Mouse (Mus musculus): ENCODE results near the gene Ndufv1. TPM values are rescaled to one million over a fixed set of nuclear protein-coding genes. Genes with fewer than 3 reads are reported as not detected.
"Not testable (repeated sequence)": the region's sequence is repeated elsewhere in the genome, so short reads cannot be mapped to it uniquely, and the experiment has no call there.

The Ndufv1 gene
- polyA plus RNA-seq, 1 experiment: 62.3 TPM

DNA sequence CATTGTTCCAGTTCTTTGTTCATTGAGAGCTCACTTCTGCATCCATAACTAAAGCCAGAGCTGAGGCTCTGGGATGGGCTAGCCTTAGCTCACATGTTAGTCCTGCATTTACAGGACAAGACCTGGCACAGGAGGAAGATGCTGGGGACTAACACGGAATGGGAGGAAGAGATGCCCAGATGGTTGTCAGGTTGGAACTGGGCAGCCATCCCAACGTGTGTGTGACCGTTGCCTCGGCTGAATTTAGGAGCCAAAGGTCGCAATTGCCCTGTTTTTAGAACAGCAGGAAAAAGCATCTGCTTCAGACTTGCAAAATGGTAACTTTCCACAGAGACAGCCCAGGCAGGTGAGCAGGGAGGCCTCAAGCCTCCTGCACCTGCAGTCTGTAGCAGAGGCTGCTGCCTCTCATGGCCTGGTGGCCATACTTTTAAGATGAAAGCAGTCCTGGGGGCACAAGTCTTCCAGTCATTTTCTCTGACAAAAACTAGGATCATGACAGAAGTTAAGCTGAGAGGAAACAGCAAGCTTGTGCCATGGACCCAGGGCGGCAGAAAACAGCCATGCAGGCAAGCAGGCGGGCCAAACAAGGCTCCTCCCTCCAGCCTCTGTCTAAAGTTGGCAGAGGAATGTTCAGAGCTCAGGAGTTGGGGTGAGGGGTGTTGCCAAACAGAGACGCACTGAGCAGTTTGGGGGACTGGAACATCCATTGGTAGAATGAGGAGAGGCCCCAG lies 42.8 kb upstream of the Ndufv1 start:
- no peak overlapping the region for H3K27ac ChIP-seq (ENCODE audit: insufficient read depth, low read depth, low read length)
- no peak overlapping the region for H3K4me3 ChIP-seq (ENCODE audit: insufficient read depth, low read length)
- no peaks in the 10 kb centered on the region for H3K4me1 ChIP-seq (ENCODE audit: control insufficient read depth, insufficient read depth, low read length)
- TF ChIP-seq POLR2A (IDR thresholded peaks at IDR 0.05; ENCODE audit: borderline replicate concordance, low read depth, low read length) (no peak), CTCF (IDR thresholded peaks at IDR 0.05; ENCODE audit: low read depth, low read length) (no peak)

DNA sequence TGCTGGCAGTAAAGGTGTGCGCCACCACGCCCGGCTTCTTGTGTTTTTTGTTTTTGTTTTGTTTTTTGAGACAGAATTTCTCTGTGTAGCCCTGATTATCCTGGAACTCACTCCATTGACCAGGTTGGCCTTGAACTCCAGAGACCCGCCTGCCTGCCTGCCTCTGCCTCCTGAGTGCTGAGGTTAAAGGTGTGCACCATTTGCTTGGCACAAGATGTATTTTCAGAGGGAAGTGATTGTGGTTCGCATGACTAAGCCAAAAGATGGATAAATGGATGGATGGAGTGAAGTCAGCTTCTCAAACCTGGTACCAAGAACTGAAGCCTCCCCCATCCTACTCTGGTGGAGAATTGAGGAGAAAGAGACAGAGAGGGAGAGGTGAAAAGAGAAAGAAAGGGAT lies 42.0 kb upstream of the Ndufv1 start:
- Histone ChIP-seq H3K27ac (ENCODE audit: insufficient read depth, low read depth, low read length) (no peak overlapping the region), H3K4me3 (ENCODE audit: insufficient read depth, low read length) (no peak overlapping the region), H3K4me1 (ENCODE audit: control insufficient read depth, insufficient read depth, low read length) (no peaks in the 10 kb centered on the region)
- TF ChIP-seq POLR2A (IDR thresholded peaks at IDR 0.05; ENCODE audit: borderline replicate concordance, low read depth, low read length) (no peak), CTCF (IDR thresholded peaks at IDR 0.05; ENCODE audit: low read depth, low read length) (no peak)

DNA sequence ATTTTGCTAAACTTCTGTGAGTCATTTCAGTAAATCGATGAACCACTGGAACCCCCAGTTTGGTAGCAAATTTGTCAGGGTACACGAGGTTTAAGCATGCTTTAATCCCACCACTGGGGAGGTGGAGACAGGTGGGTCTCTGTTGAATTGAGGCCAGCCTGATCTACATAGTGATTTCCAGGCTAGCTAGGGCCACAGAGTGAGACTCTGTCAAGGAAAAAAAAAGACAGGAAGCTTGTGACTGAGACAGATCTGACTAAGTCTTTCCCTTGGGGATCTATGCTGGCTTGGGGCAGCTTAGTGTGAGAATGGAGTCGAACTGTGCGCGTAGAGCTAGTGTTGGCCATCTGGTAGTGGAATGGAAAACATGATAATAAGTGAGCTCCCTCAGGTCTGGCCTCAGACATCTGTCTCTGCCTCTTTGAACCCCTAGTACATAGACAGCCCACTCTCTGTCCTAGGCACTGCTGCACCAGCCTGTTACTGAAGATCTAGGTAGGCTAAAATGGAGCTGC lies 40.0 kb upstream of the Ndufv1 start:
- TF ChIP-seq CTCF (IDR thresholded peaks at IDR 0.05; ENCODE audit: low read depth, low read length) (no peak), POLR2A (IDR thresholded peaks at IDR 0.05; ENCODE audit: borderline replicate concordance, low read depth, low read length) (no peak)
- Histone ChIP-seq H3K4me1 (ENCODE audit: control insufficient read depth, insufficient read depth, low read length) (no peaks in the 10 kb centered on the region), H3K27ac (ENCODE audit: insufficient read depth, low read depth, low read length) (no peak overlapping the region), H3K4me3 (ENCODE audit: insufficient read depth, low read length) (no peak overlapping the region)

DNA sequence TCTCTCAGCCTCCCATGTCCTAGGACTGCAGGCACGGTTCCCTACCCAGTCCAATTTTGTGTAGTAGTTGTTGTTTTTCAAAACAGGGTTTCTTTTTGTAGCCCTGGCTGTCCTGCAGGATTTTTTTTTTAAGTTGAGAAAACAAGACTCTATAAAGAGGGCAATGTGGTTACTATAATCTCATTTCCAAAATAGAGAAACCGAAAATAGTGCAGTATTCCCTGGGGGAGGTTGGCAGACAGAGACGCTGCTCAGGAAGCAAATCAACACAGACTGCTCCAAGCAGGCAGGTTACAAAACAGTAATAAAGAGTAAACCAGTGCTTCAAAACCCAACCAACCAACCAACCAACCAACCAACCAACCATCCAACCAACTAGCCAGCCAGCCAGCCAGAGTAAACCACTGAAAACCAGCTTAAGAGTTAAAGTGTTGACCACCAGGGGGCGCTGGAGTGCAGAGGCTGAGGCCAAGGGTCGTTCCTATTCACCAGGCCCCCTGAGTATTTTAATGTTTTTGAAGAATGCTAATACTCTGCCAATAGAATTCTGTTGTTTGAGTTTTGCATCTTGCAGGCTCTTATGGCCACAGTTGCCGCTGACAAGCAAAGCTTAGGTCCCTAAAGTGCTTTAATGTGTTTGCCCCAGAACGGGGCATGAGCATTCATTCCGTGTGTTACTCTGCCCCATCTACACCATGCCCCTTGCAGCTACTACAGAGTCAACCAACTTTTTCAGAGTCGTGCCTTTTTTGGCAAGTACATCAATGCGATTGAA lies 39.3 kb upstream of the Ndufv1 start:
- TF ChIP-seq POLR2A (IDR thresholded peaks at IDR 0.05; ENCODE audit: borderline replicate concordance, low read depth, low read length) (no peak), CTCF (IDR thresholded peaks at IDR 0.05; ENCODE audit: low read depth, low read length) (peak; percentile 96)
- no peak overlapping the region for H3K4me3 ChIP-seq (ENCODE audit: insufficient read depth, low read length)
- H3K27ac ChIP-seq (ENCODE audit: insufficient read depth, low read depth, low read length): no peak overlapping the region
- no peaks in the 10 kb centered on the region for H3K4me1 ChIP-seq (ENCODE audit: control insufficient read depth, insufficient read depth, low read length)

DNA sequence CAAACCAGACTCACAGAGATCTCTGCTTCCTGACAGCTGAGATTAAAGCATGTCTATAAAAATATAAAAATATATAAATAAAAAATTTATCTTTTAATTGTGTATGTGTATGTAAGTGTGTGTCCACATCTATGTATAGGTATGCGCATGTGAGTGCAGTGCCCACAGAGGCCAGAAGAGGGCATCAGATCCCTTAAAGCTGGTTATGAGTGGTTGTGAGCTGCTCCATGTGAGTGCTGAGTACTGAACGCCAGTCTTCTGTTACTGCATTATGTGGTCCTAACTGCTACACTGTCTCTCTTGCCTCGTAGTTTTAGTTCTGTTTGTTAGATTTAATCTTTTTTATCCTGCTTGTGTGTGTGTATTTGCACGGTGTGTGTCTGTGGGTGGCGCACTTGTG lies 38.4 kb upstream of the Ndufv1 start:
- H3K27ac ChIP-seq (ENCODE audit: insufficient read depth, low read depth, low read length): no peak overlapping the region
- TF ChIP-seq POLR2A (IDR thresholded peaks at IDR 0.05; ENCODE audit: borderline replicate concordance, low read depth, low read length) (no peak), CTCF (IDR thresholded peaks at IDR 0.05; ENCODE audit: low read depth, low read length) (no peak)
- 0 out of 2 replicates have a peak, but pooled peaks cover 2% of the 10 kb centered on the region for H3K4me1 ChIP-seq (ENCODE audit: control insufficient read depth, insufficient read depth, low read length)
- no peak overlapping the region for H3K4me3 ChIP-seq (ENCODE audit: insufficient read depth, low read length)

DNA sequence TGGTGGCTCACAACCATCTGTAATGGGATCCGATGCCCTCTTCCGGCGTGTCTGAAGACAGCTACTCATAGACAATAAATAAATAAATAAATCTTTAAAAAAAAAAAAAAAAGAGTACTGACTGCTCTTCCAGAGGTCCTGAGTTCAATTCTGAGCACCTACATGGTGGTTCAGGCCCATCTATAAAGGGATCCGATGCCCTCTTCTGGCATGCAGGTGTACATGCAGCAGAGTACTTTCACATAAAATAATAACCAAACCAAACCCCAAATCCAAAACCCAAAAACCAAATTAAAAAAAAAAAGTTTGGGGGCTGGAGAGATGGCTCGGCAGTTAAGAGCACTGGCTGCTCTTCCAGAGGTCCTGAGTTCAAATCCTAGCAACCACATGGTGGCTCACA lies 36.5 kb upstream of the Ndufv1 start:
- H3K4me3 ChIP-seq (ENCODE audit: insufficient read depth, low read length); H3K27ac ChIP-seq (ENCODE audit: insufficient read depth, low read depth, low read length); H3K4me1 ChIP-seq (ENCODE audit: control insufficient read depth, insufficient read depth, low read length): not testable (repeated sequence)

DNA sequence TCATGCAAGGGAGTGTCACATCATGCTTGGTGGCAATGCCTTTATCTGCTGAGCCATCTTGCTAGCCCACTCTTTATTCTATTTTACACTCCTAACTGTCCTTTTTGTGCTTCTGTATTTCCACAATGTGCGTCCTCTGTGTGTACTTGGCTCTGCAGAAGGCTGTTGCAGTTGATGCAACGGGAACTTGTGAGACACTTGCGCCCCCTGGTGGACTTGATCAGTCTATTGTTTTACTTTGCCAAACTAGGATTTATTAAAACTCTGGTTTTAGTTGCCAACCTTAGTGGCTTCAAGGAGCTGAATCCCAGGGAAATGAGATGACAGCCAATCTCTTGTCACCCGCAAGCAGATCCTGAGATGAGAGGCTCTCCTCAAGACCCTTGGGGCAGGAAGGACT lies 35.3 kb upstream of the Ndufv1 start:
- H3K4me3 ChIP-seq (ENCODE audit: insufficient read depth, low read length): no peak overlapping the region

DNA sequence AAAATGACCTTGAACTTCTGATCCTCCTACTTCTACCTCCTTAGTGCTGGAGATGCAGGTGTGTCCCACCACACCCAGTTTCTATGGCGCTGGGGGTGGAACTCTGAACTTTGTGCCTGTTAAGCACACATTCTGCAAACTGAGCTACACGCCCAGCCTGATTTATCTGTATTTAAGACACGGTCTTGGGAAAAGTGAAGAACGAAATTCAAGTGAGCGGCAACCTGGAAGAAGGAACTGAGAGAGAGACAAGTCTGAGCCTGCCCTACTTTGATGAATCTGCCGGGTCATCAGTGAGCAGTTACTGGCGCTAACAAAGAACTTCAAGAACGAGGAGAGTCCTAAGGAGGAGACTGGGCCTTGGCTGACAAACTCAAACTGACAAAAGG lies 34.3 kb upstream of the Ndufv1 start:
- Histone ChIP-seq H3K4me1 (ENCODE audit: control insufficient read depth, insufficient read depth, low read length) (0 out of 2 replicates have a peak, but pooled peaks cover 4% of the 10 kb centered on the region), H3K27ac (ENCODE audit: insufficient read depth, low read depth, low read length) (no peak overlapping the region), H3K4me3 (ENCODE audit: insufficient read depth, low read length) (no peak overlapping the region)
- TF ChIP-seq POLR2A (IDR thresholded peaks at IDR 0.05; ENCODE audit: borderline replicate concordance, low read depth, low read length) (no peak), CTCF (IDR thresholded peaks at IDR 0.05; ENCODE audit: low read depth, low read length) (no peak)

More for the DNA sequence above, 35.3 kb upstream of the Ndufv1 start:
- H3K4me1 ChIP-seq (ENCODE audit: control insufficient read depth, insufficient read depth, low read length): 0 out of 2 replicates have a peak, but pooled peaks cover 4% of the 10 kb centered on the region
- H3K27ac ChIP-seq (ENCODE audit: insufficient read depth, low read depth, low read length): no peak overlapping the region
- TF ChIP-seq CTCF (IDR thresholded peaks at IDR 0.05; ENCODE audit: low read depth, low read length) (peak; percentile 72), POLR2A (IDR thresholded peaks at IDR 0.05; ENCODE audit: borderline replicate concordance, low read depth, low read length) (no peak)

DNA sequence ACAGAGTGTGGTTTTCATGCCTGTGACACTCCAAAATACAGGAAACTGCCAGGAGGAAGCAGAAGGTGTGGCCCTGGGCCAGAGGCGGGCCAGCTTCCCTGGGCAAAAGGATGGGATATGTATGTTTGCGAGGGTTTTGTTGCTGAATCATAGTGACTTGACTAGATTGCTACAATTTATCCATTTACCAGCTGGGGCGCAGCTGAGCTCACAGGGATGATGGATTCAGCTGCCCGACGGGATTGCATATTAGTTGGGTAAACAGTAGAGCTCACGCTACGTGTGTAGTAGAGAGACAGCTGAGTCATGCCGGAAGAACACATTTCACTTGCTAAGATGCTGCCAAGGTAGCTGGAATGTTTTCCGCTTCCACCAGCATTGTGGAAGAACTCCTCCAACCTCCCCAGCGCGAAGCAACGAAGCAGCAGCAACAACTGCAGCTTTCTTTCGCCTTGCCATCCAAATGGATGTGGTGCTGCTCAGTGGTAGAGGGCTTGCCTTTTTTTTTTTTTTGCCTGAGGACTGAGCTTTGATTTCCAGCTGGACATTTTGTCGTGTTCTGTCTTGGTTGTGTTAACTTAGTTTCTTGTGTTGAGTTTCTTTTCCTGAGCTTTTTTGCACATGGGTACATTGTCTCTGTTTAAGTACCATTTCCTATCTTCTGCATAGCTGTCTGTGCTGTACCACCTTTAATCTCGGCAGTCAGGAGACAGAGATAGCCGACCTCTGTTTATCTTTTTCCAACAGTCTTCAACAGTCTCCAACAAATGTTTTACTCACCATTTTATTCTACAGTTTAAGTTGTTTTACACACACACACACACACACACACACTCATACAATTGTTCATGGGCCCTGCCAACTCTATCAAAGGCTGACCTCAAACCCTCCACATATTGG lies 33.6 kb upstream of the Ndufv1 start, which contains the start of gene Gstp2:
Gene Gstp2 (minus strand): TSS at position 58 of the 900 bp plus-strand sequence.
- no peak for TF ChIP-seq CTCF (IDR thresholded peaks at IDR 0.05; ENCODE audit: low read depth, low read length)
- no peak for TF ChIP-seq POLR2A (IDR thresholded peaks at IDR 0.05; ENCODE audit: borderline replicate concordance, low read depth, low read length)
- Histone ChIP-seq H3K4me3 (ENCODE audit: insufficient read depth, low read length) (no peak within 1 kb of the TSS), H3K4me1 (ENCODE audit: control insufficient read depth, insufficient read depth, low read length) (0 out of 2 replicates have a peak, but pooled peaks cover 4% of the 10 kb centered on the region), H3K27ac (ENCODE audit: insufficient read depth, low read depth, low read length) (no peak within 1 kb of the TSS)

DNA sequence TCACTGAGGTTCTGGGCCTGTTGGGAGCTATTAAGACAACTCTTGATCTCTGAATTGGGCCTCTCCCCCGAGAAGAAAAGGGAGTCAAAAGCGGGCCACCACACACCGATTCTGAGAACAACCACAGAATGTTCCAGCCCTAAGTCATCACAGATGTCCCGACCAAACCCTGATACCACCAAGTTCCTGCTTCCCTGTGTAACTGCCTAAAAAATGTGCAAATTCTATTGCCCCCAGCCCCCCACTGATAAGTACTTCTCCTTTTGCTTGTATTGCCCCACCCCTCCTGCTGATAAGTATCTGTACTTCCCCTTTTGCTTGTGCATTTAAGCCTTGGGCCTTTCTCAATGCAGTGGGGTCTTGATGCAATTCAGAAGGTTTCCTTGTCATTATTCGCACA lies 31.5 kb upstream of the Ndufv1 start:
- H3K27ac ChIP-seq (ENCODE audit: insufficient read depth, low read depth, low read length); H3K4me1 ChIP-seq (ENCODE audit: control insufficient read depth, insufficient read depth, low read length); H3K4me3 ChIP-seq (ENCODE audit: insufficient read depth, low read length): not testable (repeated sequence)

Measured in bone marrow macrophage, adult 2 months (primary cell).